Mouse (Mus musculus): ENCODE measurements around the gene A730071L15Rik. TPM values are rescaled to one million over a fixed set of nuclear protein-coding genes. Genes with fewer than 3 reads are reported as not detected.

Gene A730071L15Rik
- polyA plus RNA-seq, 1 experiment, result 0.49 TPM

DNA sequence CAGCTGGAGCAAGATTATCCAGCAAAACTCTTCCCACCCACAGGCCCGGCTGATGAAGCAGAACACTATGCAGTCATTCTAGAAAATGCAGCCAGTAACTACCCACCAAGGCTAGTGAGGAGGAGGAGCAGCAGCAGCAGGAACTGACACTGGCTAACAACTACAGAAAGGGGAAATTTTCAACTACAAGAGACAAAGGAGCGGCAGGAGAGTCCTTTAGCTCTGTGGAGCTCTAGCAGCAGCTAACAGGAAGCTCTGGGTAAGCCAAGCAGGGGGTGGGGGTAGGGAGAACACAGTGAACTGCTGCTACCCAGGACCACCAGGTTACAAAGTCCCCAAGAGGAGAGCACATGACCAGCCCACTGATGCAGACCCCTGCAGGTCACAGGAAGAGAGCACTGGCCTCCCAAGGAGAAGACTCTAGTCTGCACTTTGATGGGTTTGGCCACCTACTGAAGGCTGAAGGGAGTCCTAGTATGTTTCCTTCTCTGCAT lies 21.1 kb upstream of the A730071L15Rik start:
- peak overlapping the region; percentile 17; the same call in 1 of the 2 replicates for H3K9ac ChIP-seq (ENCODE audit: low read depth, poor library complexity, severe bottlenecking)
- TF ChIP-seq EP300 (IDR thresholded peaks at IDR 0.05; ENCODE audit: insufficient read depth, low read depth, low read length) (peak; percentile 71; the same call in 1 of the 2 replicates), CTCF (IDR thresholded peaks at IDR 0.05; ENCODE audit: low read depth, low read length) (no peak)
- H3K27ac ChIP-seq (ENCODE audit: insufficient read depth, low read length), result peak overlapping the region; percentile 68

DNA sequence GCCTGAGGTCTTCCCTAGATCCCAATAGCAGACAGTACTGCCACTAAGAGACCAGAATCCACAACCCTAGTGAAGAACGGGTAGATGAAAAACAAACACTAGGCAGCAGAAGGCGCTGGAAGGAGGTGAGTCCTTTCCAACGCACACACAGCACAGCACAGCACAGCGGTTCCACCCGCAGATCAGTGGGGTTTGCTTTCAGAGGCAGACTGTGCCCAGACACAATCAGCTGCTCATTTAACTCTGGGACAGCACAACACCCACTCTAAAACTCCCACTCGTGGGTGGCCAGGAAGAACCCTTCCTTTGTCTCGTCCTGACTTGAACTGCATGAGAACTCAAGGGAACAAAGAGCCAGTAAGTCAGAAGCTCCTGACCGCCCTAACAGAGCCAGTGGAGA lies 20.6 kb upstream of the A730071L15Rik start:
- Histone ChIP-seq H3K27me3 (ENCODE audit: control insufficient read depth, insufficient read depth, low read length, poor library complexity, severe bottlenecking) (no peaks in the 10 kb centered on the region), H3K9me3 (replicated peaks; ENCODE audit: control insufficient read depth, insufficient read depth, low read length, poor library complexity, severe bottlenecking) (no peaks in the 10 kb centered on the region), H3K4me3 (ENCODE audit: low read depth, low read length) (no peak overlapping the region; the same call in 1 of the 2 replicates), H3K36me3 (ENCODE audit: control insufficient read depth, insufficient read depth, low read length, poor library complexity, severe bottlenecking) (no peaks in the 10 kb centered on the region), H3K9ac (ENCODE audit: low read depth, poor library complexity, severe bottlenecking) (no peak overlapping the region), H3K4me1 (ENCODE audit: control insufficient read depth, insufficient read depth, low read length) (peaks cover 2% of the 10 kb centered on the region), H3K27ac (ENCODE audit: insufficient read depth, low read length) (peak overlapping the region; percentile 68)
- TF ChIP-seq POLR2A (IDR thresholded peaks at IDR 0.05; ENCODE audit: insufficient read depth, low read length) (no peak), EP300 (IDR thresholded peaks at IDR 0.05; ENCODE audit: insufficient read depth, low read depth, low read length) (no peak)

More for the DNA sequence above, 21.1 kb upstream of the A730071L15Rik start:
- no peaks in the 10 kb centered on the region for H3K36me3 ChIP-seq (ENCODE audit: control insufficient read depth, insufficient read depth, low read length, poor library complexity, severe bottlenecking)
- no peak overlapping the region for H3K4me3 ChIP-seq (ENCODE audit: low read depth, low read length)
- peaks cover 2% of the 10 kb centered on the region for H3K4me1 ChIP-seq (ENCODE audit: control insufficient read depth, insufficient read depth, low read length)
- H3K9me3 ChIP-seq (replicated peaks; ENCODE audit: control insufficient read depth, insufficient read depth, low read length, poor library complexity, severe bottlenecking), result no peaks in the 10 kb centered on the region
- H3K27me3 ChIP-seq (ENCODE audit: control insufficient read depth, insufficient read depth, low read length, poor library complexity, severe bottlenecking), result no peaks in the 10 kb centered on the region

- peak overlapping the region; percentile 45; the same call in 1 of the 2 replicates for H3K4me3 ChIP-seq (ENCODE audit: low read depth, low read length)
- TF ChIP-seq POLR2A (IDR thresholded peaks at IDR 0.05; ENCODE audit: insufficient read depth, low read length) (no peak), EP300 (IDR thresholded peaks at IDR 0.05; ENCODE audit: insufficient read depth, low read depth, low read length) (peak; percentile 98), CTCF (IDR thresholded peaks at IDR 0.05; ENCODE audit: low read depth, low read length) (peak; percentile 21)
- H3K9me3 ChIP-seq (replicated peaks; ENCODE audit: control insufficient read depth, insufficient read depth, low read length, poor library complexity, severe bottlenecking), result no peaks in the 10 kb centered on the region
- H3K36me3 ChIP-seq (ENCODE audit: control insufficient read depth, insufficient read depth, low read length, poor library complexity, severe bottlenecking), result no peaks in the 10 kb centered on the region
- H3K27me3 ChIP-seq (ENCODE audit: control insufficient read depth, insufficient read depth, low read length, poor library complexity, severe bottlenecking), result no peaks in the 10 kb centered on the region
- peak overlapping the region; percentile 64 for H3K27ac ChIP-seq (ENCODE audit: insufficient read depth, low read length)
- H3K9ac ChIP-seq (ENCODE audit: low read depth, poor library complexity, severe bottlenecking), result no peak overlapping the region
- H3K4me1 ChIP-seq (ENCODE audit: control insufficient read depth, insufficient read depth, low read length), result peaks cover 2% of the 10 kb centered on the region
Observed at GRCm38 (mm10) chr11:6180811-6181399, 18.9 kb upstream of the A730071L15Rik start.

GRCm38 (mm10) chr11:6183246-6183645 lies 16.6 kb upstream of the A730071L15Rik start:
- no peak overlapping the region for H3K27ac ChIP-seq (ENCODE audit: insufficient read depth, low read length)
- H3K4me1 ChIP-seq (ENCODE audit: control insufficient read depth, insufficient read depth, low read length), result peaks cover 6% of the 10 kb centered on the region
- no peak overlapping the region for H3K4me3 ChIP-seq (ENCODE audit: low read depth, low read length)
- no peak overlapping the region for H3K9ac ChIP-seq (ENCODE audit: low read depth, poor library complexity, severe bottlenecking)
- H3K9me3 ChIP-seq (replicated peaks; ENCODE audit: control insufficient read depth, insufficient read depth, low read length, poor library complexity, severe bottlenecking), result no peaks in the 10 kb centered on the region
- H3K27me3 ChIP-seq (ENCODE audit: control insufficient read depth, insufficient read depth, low read length, poor library complexity, severe bottlenecking), result no peaks in the 10 kb centered on the region
- TF ChIP-seq CTCF (IDR thresholded peaks at IDR 0.05; ENCODE audit: low read depth, low read length) (no peak), EP300 (IDR thresholded peaks at IDR 0.05; ENCODE audit: insufficient read depth, low read depth, low read length) (no peak), POLR2A (IDR thresholded peaks at IDR 0.05; ENCODE audit: insufficient read depth, low read length) (no peak)
- no peaks in the 10 kb centered on the region for H3K36me3 ChIP-seq (ENCODE audit: control insufficient read depth, insufficient read depth, low read length, poor library complexity, severe bottlenecking)

DNA sequence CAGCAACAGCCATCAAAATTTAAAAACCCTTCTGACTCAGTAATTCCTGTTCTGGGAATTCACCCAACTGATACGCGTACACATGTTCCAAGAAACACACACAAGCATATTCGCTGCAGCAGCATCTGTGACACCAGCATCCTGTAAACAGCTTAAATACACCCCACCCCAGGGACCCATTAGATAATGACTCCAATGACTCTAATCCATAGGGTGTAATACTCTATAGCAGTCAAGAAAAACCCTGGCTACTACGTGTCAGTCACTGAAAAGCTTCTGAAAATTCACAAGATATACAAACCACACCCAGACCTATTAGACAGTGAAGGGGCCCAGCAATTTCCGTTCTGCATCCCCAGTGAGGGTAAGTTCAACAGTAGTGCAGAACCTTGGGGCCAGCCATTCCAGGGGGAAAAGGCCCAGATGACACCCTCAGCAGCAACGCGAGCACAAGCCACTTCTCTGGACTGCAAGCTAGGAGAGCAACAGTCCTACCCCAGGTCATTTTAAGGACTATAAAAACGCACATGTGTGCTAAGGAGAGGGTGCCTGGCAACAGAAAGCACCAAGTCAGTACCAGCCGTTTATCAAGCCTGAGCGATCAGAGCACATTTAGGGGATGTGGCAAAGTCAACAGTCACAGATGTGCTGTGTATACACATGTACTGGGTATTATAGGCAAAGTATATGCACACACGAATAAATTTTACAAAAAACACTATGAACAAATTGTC lies 15.5 kb upstream of the A730071L15Rik start:
- no peak overlapping the region for H3K27ac ChIP-seq (ENCODE audit: insufficient read depth, low read length)

DNA sequence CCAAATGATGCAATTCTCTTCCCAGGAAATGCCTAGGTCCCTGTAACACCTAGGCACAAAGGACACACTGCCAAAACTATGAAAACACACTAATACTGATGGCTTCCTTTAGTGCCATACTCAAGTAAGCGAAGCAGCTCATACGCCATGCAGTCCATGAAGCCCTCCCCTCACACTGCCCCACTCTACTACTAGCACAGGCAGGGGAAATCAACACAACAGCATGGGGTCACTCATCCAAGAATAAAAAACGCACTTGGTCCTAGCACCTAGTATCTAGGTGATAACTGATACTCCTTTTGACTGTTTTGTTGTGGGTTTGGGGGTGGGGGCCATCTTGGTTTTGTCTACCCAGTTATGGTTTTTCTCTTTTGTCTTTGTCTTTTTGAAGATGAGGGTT lies 12.4 kb upstream of the A730071L15Rik start:
- Histone ChIP-seq H3K9ac (ENCODE audit: low read depth, poor library complexity, severe bottlenecking) (no peak overlapping the region), H3K27me3 (ENCODE audit: control insufficient read depth, insufficient read depth, low read length, poor library complexity, severe bottlenecking) (no peaks in the 10 kb centered on the region), H3K36me3 (ENCODE audit: control insufficient read depth, insufficient read depth, low read length, poor library complexity, severe bottlenecking) (peaks cover 18% of the 10 kb centered on the region), H3K4me1 (ENCODE audit: control insufficient read depth, insufficient read depth, low read length) (peaks cover 4% of the 10 kb centered on the region), H3K9me3 (replicated peaks; ENCODE audit: control insufficient read depth, insufficient read depth, low read length, poor library complexity, severe bottlenecking) (no peaks in the 10 kb centered on the region), H3K27ac (ENCODE audit: insufficient read depth, low read length) (no peak overlapping the region), H3K4me3 (ENCODE audit: low read depth, low read length) (no peak overlapping the region)
- no peak for TF ChIP-seq CTCF (IDR thresholded peaks at IDR 0.05; ENCODE audit: low read depth, low read length)
- no peak for TF ChIP-seq EP300 (IDR thresholded peaks at IDR 0.05; ENCODE audit: insufficient read depth, low read depth, low read length)
- TF ChIP-seq POLR2A (IDR thresholded peaks at IDR 0.05; ENCODE audit: insufficient read depth, low read length), result no peak

More for the DNA sequence above, 15.5 kb upstream of the A730071L15Rik start:
- Histone ChIP-seq H3K36me3 (ENCODE audit: control insufficient read depth, insufficient read depth, low read length, poor library complexity, severe bottlenecking) (no peaks in the 10 kb centered on the region), H3K4me3 (ENCODE audit: low read depth, low read length) (no peak overlapping the region), H3K27me3 (ENCODE audit: control insufficient read depth, insufficient read depth, low read length, poor library complexity, severe bottlenecking) (no peaks in the 10 kb centered on the region), H3K9me3 (replicated peaks; ENCODE audit: control insufficient read depth, insufficient read depth, low read length, poor library complexity, severe bottlenecking) (no peaks in the 10 kb centered on the region), H3K4me1 (ENCODE audit: control insufficient read depth, insufficient read depth, low read length) (peaks cover 6% of the 10 kb centered on the region), H3K9ac (ENCODE audit: low read depth, poor library complexity, severe bottlenecking) (no peak overlapping the region)
- TF ChIP-seq CTCF (IDR thresholded peaks at IDR 0.05; ENCODE audit: low read depth, low read length) (no peak), POLR2A (IDR thresholded peaks at IDR 0.05; ENCODE audit: insufficient read depth, low read length) (no peak), EP300 (IDR thresholded peaks at IDR 0.05; ENCODE audit: insufficient read depth, low read depth, low read length) (no peak)

Measured in ES-Bruce4 (cell line).